Mouse (Mus musculus) embryonic facial prominence, embryonic 14.5 days (tissue): ENCODE measurements around the gene Gmeb2. TPM values are rescaled to one million over a fixed set of nuclear protein-coding genes. Genes with fewer than 3 reads are reported as not detected.

ENCODE experiments used
- ATAC-seq: fragments of 200-750 bp; cut with Nextera tagmentation; 2 replicates; pipeline ENCODE4 v1.8.0; 2017; ENCODE audit warnings: low read depth, moderate number of reproducible peaks, moderate TSS enrichment
- DNase-seq: peaks from one replicate; pipeline ENCODE4 v3.0.0-alpha.2; 2015; ENCODE audit warnings: low spot score
- H3K27ac ChIP-seq: fragments of 300-500 bp; sonication (generic); replicated peaks from 2 replicates; pipeline ENCODE4 v1.5.1; 2014; ENCODE audit warnings: low read depth, mild to moderate bottlenecking, low read length, moderate library complexity
- H3K27me3 ChIP-seq: fragments of 300-500 bp; sonication (generic); replicated peaks from 2 replicates; pipeline ENCODE4 v1.6.1; 2014; ENCODE audit warnings: low read length; ENCODE audit not compliant: control insufficient read depth, insufficient read depth
- H3K36me3 ChIP-seq: fragments of 300-500 bp; sonication (generic); 2 replicates; pipeline ENCODE4 v1.6.1; 2014; ENCODE audit warnings: low read length, mixed read lengths; ENCODE audit not compliant: control insufficient read depth, insufficient read depth
- H3K4me1 ChIP-seq: fragments of 300-500 bp; sonication (generic); 2 replicates; pipeline ENCODE4 v1.6.1; 2014; ENCODE audit warnings: antibody characterized with exemption, low read length; ENCODE audit not compliant: control insufficient read depth, insufficient read depth
- H3K4me2 ChIP-seq: fragments of 300-500 bp; sonication (generic); 2 replicates; pipeline ENCODE4 v1.6.1; 2014; ENCODE audit warnings: low read depth, mild to moderate bottlenecking, low read length, moderate library complexity, mixed read lengths
- H3K4me3 ChIP-seq: fragments of 300-500 bp; sonication (generic); 2 replicates; pipeline ENCODE4 v1.5.1; 2014; ENCODE audit warnings: low read depth, mild to moderate bottlenecking, low read length
- H3K9ac ChIP-seq: fragments of 300-500 bp; sonication (generic); 2 replicates; pipeline ENCODE4 v1.6.1; 2014; ENCODE audit warnings: low read depth, mild to moderate bottlenecking, low read length, moderate library complexity, mixed read lengths
- H3K9me3 ChIP-seq: fragments of 300-500 bp; sonication (generic); 2 replicates; pipeline ENCODE4 v1.6.1; 2016; ENCODE audit warnings: low read length; ENCODE audit not compliant: control insufficient read depth
- WGBS: fragments of 180-500 bp; shearing (Covaris S2); extraction: QIAGEN DNeasy Blood & Tissue Kit; methylation state at CpG from one replicate; pipeline ENCODE4 v1.1.7; 2014; 5-methylcytosine and 5-hydroxymethylcytosine counted together
- polyA plus RNA-seq: library from polyadenylated mRNA; unstranded; fragments of >200 nt; fragmentation: Nextera tagmentation; extraction: Ambion mirVana; gene quantifications from 2 replicates; pipeline ENCODE4 v1.2.1, GENCODE M21; 2014

Gmeb2 gene
- polyA plus RNA-seq, 1 experiment from 2014 or later, result 13.5 TPM

GRCm38 (mm10) chr2:181287338-181287957, 387 bp downstream of the Gmeb2 start:
- peaks cover 15% of the 10 kb centered on the region for H3K36me3 ChIP-seq
- ATAC-seq (peak; percentile 87), DNase-seq (peak; percentile 88)
- no peaks in the 10 kb centered on the region for H3K27me3 ChIP-seq
- peak overlapping the region; percentile 91 for H3K9ac ChIP-seq
- peak overlapping the region; percentile 74 for H3K4me2 ChIP-seq
- peaks cover 16% of the 10 kb centered on the region for H3K4me1 ChIP-seq
- no peaks in the 10 kb centered on the region for H3K9me3 ChIP-seq
- WGBS, result under 1% methylated on average over 17 of the region's 71 CpGs
- peak overlapping the region; percentile 98 for H3K27ac ChIP-seq
- H3K4me3 ChIP-seq, result peak overlapping the region; percentile 72

GRCm38 (mm10) chr2:181286629-181287337, 1.1 kb downstream of the Gmeb2 start:
- H3K27ac ChIP-seq, result peak overlapping the region; percentile 98
- H3K9ac ChIP-seq, result peak overlapping the region; percentile 91
- peak overlapping the region; percentile 72 for H3K4me3 ChIP-seq
- DNase-seq (no peak), ATAC-seq (no peak)
- no peaks in the 10 kb centered on the region for H3K27me3 ChIP-seq
- H3K36me3 ChIP-seq, result peaks cover 20% of the 10 kb centered on the region
- 50% methylated on average over 6 of the region's 6 CpGs for WGBS
- peaks cover 16% of the 10 kb centered on the region for H3K4me1 ChIP-seq
- no peaks in the 10 kb centered on the region for H3K9me3 ChIP-seq
- peak overlapping the region; percentile 74 for H3K4me2 ChIP-seq

- H3K36me3 ChIP-seq, result peaks cover 50% of the 10 kb centered on the region
- H3K9ac ChIP-seq, result no peak overlapping the region
- 77% methylated on average over 1 of the region's 1 CpGs for WGBS
- no peak overlapping the region for H3K27ac ChIP-seq
- DNase-seq (no peak), ATAC-seq (no peak)
- no peak overlapping the region for H3K4me3 ChIP-seq
- H3K9me3 ChIP-seq, result no peaks in the 10 kb centered on the region
- H3K27me3 ChIP-seq, result no peaks in the 10 kb centered on the region
- H3K4me1 ChIP-seq, result no peaks in the 10 kb centered on the region
- H3K4me2 ChIP-seq, result no peak overlapping the region
Observed at GRCm38 (mm10) chr2:181279968-181280367, 7.9 kb downstream of the Gmeb2 start.

DNA sequence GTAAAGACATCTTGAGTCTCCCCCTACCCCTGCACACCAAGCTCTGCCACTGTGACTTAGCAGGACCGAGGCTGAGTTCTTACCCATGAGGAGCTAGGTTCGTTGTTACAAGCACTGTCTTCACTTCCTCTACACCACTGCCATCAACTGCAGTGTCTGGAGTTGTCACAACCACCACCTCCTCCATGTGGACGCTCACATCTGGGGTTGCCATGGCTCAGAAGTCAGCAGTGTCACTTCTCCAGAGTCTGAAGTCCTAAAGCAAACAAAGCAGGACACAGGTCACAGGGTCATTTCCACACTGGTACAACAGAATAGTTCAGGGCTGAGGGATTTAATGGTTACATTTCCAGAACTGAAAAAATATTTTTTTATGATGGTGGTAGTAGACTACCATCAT, 10.0 kb downstream of the Gmeb2 start:
- WGBS, result 83% methylated on average over 3 of the region's 3 CpGs
- Histone ChIP-seq H3K36me3 (peaks cover 54% of the 10 kb centered on the region), H3K9me3 (no peaks in the 10 kb centered on the region), H3K4me3 (no peak overlapping the region), H3K27me3 (no peaks in the 10 kb centered on the region), H3K9ac (no peak overlapping the region), H3K27ac (no peak overlapping the region), H3K4me2 (no peak overlapping the region), H3K4me1 (no peaks in the 10 kb centered on the region)
- DNase-seq (no peak), ATAC-seq (no peak)

GRCm38 (mm10) chr2:181276766-181277165, 11.1 kb downstream of the Gmeb2 start:
- no peak for ATAC-seq

DNA sequence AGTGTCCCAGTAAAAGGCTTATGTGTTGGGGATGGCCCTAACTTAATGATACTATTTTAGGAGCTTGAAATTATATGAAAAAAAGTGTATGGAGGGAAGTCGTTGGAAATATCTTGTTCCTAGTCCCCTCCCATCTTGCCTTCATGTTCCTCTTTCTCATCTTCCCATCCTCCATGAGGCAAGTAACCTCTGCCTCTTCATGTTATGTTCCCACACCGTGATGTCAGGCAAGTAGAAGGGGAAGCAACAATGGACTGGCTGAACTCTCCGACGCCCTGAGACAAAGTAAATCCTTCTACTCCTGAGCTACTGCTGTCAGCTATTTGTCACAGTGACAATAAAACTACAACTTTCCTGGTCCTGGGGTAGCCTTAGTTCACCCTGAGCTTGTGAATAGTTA, 13.2 kb downstream of the Gmeb2 start:
- whole genome bisulfite sequencing, result 92% methylated on average over 4 of the region's 4 CpGs
- peaks cover 64% of the 10 kb centered on the region for H3K36me3 ChIP-seq
- no peaks in the 10 kb centered on the region for H3K9me3 ChIP-seq
- no peak overlapping the region for H3K4me2 ChIP-seq
- H3K4me3 ChIP-seq, result no peak overlapping the region
- DNase-seq, result no peak
- no peak overlapping the region for H3K9ac ChIP-seq
- H3K27ac ChIP-seq, result no peak overlapping the region
- no peaks in the 10 kb centered on the region for H3K27me3 ChIP-seq
- H3K4me1 ChIP-seq, result no peaks in the 10 kb centered on the region
- no peak for ATAC-seq

More at GRCm38 (mm10) chr2:181276766-181277165, 11.1 kb downstream of the Gmeb2 start:
- no peaks in the 10 kb centered on the region for H3K27me3 ChIP-seq
- no peaks in the 10 kb centered on the region for H3K4me1 ChIP-seq
- H3K9ac ChIP-seq, result no peak overlapping the region
- no peak for DNase-seq
- peaks cover 49% of the 10 kb centered on the region for H3K36me3 ChIP-seq
- no peaks in the 10 kb centered on the region for H3K9me3 ChIP-seq
- WGBS, result 71% methylated on average over 1 of the region's 1 CpGs
- no peak overlapping the region for H3K4me3 ChIP-seq
- no peak overlapping the region for H3K27ac ChIP-seq
- no peak overlapping the region for H3K4me2 ChIP-seq

GRCm38 (mm10) chr2:181273829-181274228, 14.0 kb downstream of the Gmeb2 start:
- no peak for DNase-seq
- WGBS, result 89% methylated on average over 2 of the region's 2 CpGs
- no peaks in the 10 kb centered on the region for H3K27me3 ChIP-seq
- ATAC-seq, result no peak
- peaks cover 63% of the 10 kb centered on the region for H3K36me3 ChIP-seq
- H3K4me3 ChIP-seq, result no peak overlapping the region
- H3K27ac ChIP-seq, result no peak overlapping the region
- no peak overlapping the region for H3K9ac ChIP-seq
- H3K9me3 ChIP-seq, result no peaks in the 10 kb centered on the region
- H3K4me2 ChIP-seq, result no peak overlapping the region
- no peaks in the 10 kb centered on the region for H3K4me1 ChIP-seq

DNA sequence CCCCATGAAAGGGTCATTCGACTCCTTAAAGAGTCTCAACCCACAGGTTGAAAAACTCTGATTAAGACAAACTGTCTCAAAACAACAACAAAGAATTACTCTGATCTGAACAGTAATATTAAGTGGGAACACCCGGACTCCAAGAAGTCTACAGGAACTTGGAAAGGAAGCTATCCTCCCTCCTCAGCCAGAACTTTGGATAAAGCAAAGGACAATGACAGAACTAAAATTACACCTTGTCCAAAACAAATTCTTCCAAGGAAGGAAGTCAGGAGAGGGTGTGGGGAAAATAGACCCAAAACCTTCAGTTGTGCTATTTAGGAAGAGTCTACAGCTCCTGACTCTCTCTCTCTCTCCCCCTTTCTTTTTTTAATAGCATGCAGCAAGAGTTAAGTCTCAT, 15.7 kb downstream of the Gmeb2 start:
- peaks cover 65% of the 10 kb centered on the region for H3K36me3 ChIP-seq
- WGBS, result 89% methylated on average over 2 of the region's 2 CpGs
- H3K4me1 ChIP-seq, result no peaks in the 10 kb centered on the region
- H3K4me2 ChIP-seq, result no peak overlapping the region
- no peaks in the 10 kb centered on the region for H3K27me3 ChIP-seq
- ATAC-seq, result no peak
- H3K9ac ChIP-seq, result no peak overlapping the region
- H3K4me3 ChIP-seq, result no peak overlapping the region
- no peak for DNase-seq
- H3K9me3 ChIP-seq, result no peaks in the 10 kb centered on the region
- H3K27ac ChIP-seq, result no peak overlapping the region

GRCm38 (mm10) chr2:181266839-181267238, 21.0 kb downstream of the Gmeb2 start:
- H3K27ac ChIP-seq, result no peak overlapping the region
- no peak for DNase-seq
- H3K4me1 ChIP-seq, result no peaks in the 10 kb centered on the region
- no peak for ATAC-seq
- peaks cover 74% of the 10 kb centered on the region for H3K36me3 ChIP-seq
- H3K4me2 ChIP-seq, result no peak overlapping the region
- no peaks in the 10 kb centered on the region for H3K9me3 ChIP-seq
- H3K27me3 ChIP-seq, result no peaks in the 10 kb centered on the region
- H3K4me3 ChIP-seq, result no peak overlapping the region
- 96% methylated on average over 2 of the region's 2 CpGs for WGBS
- H3K9ac ChIP-seq, result no peak overlapping the region
